Mouse (Mus musculus): ENCODE measurements at regions not wholly inside any gene's neighbourhood (a gene's known extent, or its start where the extent isn't known, plus 50 kb on each side); places are given as distances from the start of the nearest gene placed in this dataset.
"Not testable (repeated sequence)": the region's sequence is repeated elsewhere in the genome, so short reads cannot be mapped to it uniquely, and the experiment has no call there.

GRCm38 (mm10) chr16:55516994-55517393, 219.2 kb upstream of the Zpld1 start:
- Histone ChIP-seq H3K4me1 (ENCODE audit: insufficient read depth, low read depth, low read length) (no peaks in the 10 kb centered on the region), H3K27me3 (ENCODE audit: insufficient read depth, low read length) (no peaks in the 10 kb centered on the region), H3K9me3 (replicated peaks) (no peaks in the 10 kb centered on the region), H3K4me3 (ENCODE audit: low read depth, low read length) (no peak overlapping the region), H3K36me3 (replicated peaks) (no peaks in the 10 kb centered on the region)
- no peak for DNase-seq (ENCODE audit: low spot score)
- no peak for ATAC-seq (ENCODE audit: extremely low read depth, insufficient number of reproducible peaks, low FRiP score, poor library complexity, severe bottlenecking)
- TF ChIP-seq GATA2 (IDR thresholded peaks at IDR 0.05; ENCODE audit: borderline replicate concordance, low read depth, low read length) (no peak), TAL1 (conservative IDR thresholded peaks at IDR 0.05; ENCODE audit: low read depth, low read length) (no peak), GATA1 (IDR thresholded peaks at IDR 0.05; ENCODE audit: borderline replicate concordance, low read length) (no peak), CTCF (IDR thresholded peaks at IDR 0.05; ENCODE audit: low read depth, low read length) (no peak), POLR2AphosphoS5 (IDR thresholded peaks at IDR 0.05; ENCODE audit: insufficient replicate concordance, low read depth, low read length) (no peak)

DNA sequence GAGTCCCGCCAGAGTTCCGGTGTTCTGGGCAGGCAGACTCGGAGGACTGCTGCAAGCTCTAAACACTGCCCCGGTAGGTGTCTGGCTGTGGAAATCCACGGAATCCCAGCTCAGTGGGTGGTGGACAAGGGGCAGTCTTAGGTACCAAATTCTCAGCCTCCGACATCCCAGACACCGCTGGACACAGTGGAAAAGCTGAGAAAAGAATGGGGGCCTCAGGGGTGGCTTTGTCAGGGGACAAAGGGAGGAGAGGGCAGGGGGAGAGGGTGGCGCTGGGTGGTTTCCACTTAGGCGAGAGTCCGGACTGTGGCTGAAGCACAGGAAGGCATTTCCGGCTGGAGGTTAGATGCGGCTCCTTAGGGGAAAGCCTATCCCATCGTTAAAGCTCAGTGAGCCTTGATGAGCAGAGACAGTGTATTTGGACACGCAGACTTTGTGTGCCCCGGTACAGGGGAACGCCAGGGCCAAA, 217.5 kb upstream of the Zpld1 start:
- H3K27me3 ChIP-seq (ENCODE audit: insufficient read depth, low read length), result no peaks in the 10 kb centered on the region
- H3K36me3 ChIP-seq (replicated peaks), result no peaks in the 10 kb centered on the region
- no peak for DNase-seq (ENCODE audit: low spot score)
- no peaks in the 10 kb centered on the region for H3K9me3 ChIP-seq (replicated peaks)
- no peaks in the 10 kb centered on the region for H3K4me1 ChIP-seq (ENCODE audit: insufficient read depth, low read depth, low read length)
- no peak for ATAC-seq (ENCODE audit: extremely low read depth, insufficient number of reproducible peaks, low FRiP score, poor library complexity, severe bottlenecking)
- H3K4me3 ChIP-seq (ENCODE audit: low read depth, low read length), result no peak overlapping the region
- TF ChIP-seq CTCF (IDR thresholded peaks at IDR 0.05; ENCODE audit: low read depth, low read length), result no peak
- no peak for TF ChIP-seq TAL1 (conservative IDR thresholded peaks at IDR 0.05; ENCODE audit: low read depth, low read length)
- no peak for TF ChIP-seq POLR2AphosphoS5 (IDR thresholded peaks at IDR 0.05; ENCODE audit: insufficient replicate concordance, low read depth, low read length)
- TF ChIP-seq GATA1 (IDR thresholded peaks at IDR 0.05; ENCODE audit: borderline replicate concordance, low read length), result no peak
- no peak for TF ChIP-seq GATA2 (IDR thresholded peaks at IDR 0.05; ENCODE audit: borderline replicate concordance, low read depth, low read length)

GRCm38 (mm10) chr16:55514448-55515200, 216.8 kb upstream of the Zpld1 start:
- Histone ChIP-seq H3K36me3 (replicated peaks) (no peaks in the 10 kb centered on the region), H3K4me1 (ENCODE audit: insufficient read depth, low read depth, low read length) (no peaks in the 10 kb centered on the region), H3K4me3 (ENCODE audit: low read depth, low read length) (no peak overlapping the region), H3K27me3 (ENCODE audit: insufficient read depth, low read length) (no peaks in the 10 kb centered on the region), H3K9me3 (replicated peaks) (no peaks in the 10 kb centered on the region)
- no peak for ATAC-seq (ENCODE audit: extremely low read depth, insufficient number of reproducible peaks, low FRiP score, poor library complexity, severe bottlenecking)
- TF ChIP-seq GATA2 (IDR thresholded peaks at IDR 0.05; ENCODE audit: borderline replicate concordance, low read depth, low read length), result no peak
- TF ChIP-seq GATA1 (IDR thresholded peaks at IDR 0.05; ENCODE audit: borderline replicate concordance, low read length), result no peak
- TF ChIP-seq TAL1 (conservative IDR thresholded peaks at IDR 0.05; ENCODE audit: low read depth, low read length), result no peak
- no peak for TF ChIP-seq POLR2AphosphoS5 (IDR thresholded peaks at IDR 0.05; ENCODE audit: insufficient replicate concordance, low read depth, low read length)
- TF ChIP-seq CTCF (IDR thresholded peaks at IDR 0.05; ENCODE audit: low read depth, low read length), result no peak
- DNase-seq (ENCODE audit: low spot score), result no peak

GRCm38 (mm10) chr16:55504796-55505413, 207.1 kb upstream of the Zpld1 start:
- no peak for TF ChIP-seq POLR2AphosphoS5 (IDR thresholded peaks at IDR 0.05; ENCODE audit: insufficient replicate concordance, low read depth, low read length)
- TF ChIP-seq TAL1 (conservative IDR thresholded peaks at IDR 0.05; ENCODE audit: low read depth, low read length), result no peak
- TF ChIP-seq GATA2 (IDR thresholded peaks at IDR 0.05; ENCODE audit: borderline replicate concordance, low read depth, low read length), result no peak
- no peak for TF ChIP-seq GATA1 (IDR thresholded peaks at IDR 0.05; ENCODE audit: borderline replicate concordance, low read length)
- TF ChIP-seq CTCF (IDR thresholded peaks at IDR 0.05; ENCODE audit: low read depth, low read length), result no peak
- no peak overlapping the region for H3K4me3 ChIP-seq (ENCODE audit: low read depth, low read length)
- DNase-seq (ENCODE audit: low spot score) (no peak), ATAC-seq (ENCODE audit: extremely low read depth, insufficient number of reproducible peaks, low FRiP score, poor library complexity, severe bottlenecking) (no peak)
- H3K27me3 ChIP-seq (ENCODE audit: insufficient read depth, low read length), result no peaks in the 10 kb centered on the region
- no peaks in the 10 kb centered on the region for H3K9me3 ChIP-seq (replicated peaks)
- no peaks in the 10 kb centered on the region for H3K36me3 ChIP-seq (replicated peaks)
- no peaks in the 10 kb centered on the region for H3K4me1 ChIP-seq (ENCODE audit: insufficient read depth, low read depth, low read length)

- Histone ChIP-seq H3K4me1 (ENCODE audit: insufficient read depth, low read depth, low read length) (no peaks in the 10 kb centered on the region), H3K4me3 (ENCODE audit: low read depth, low read length) (no peak overlapping the region), H3K36me3 (replicated peaks) (no peaks in the 10 kb centered on the region), H3K27me3 (ENCODE audit: insufficient read depth, low read length) (no peaks in the 10 kb centered on the region), H3K9me3 (replicated peaks) (no peaks in the 10 kb centered on the region)
- no peak for DNase-seq (ENCODE audit: low spot score)
- ATAC-seq (ENCODE audit: extremely low read depth, insufficient number of reproducible peaks, low FRiP score, poor library complexity, severe bottlenecking), result no peak
- TF ChIP-seq TAL1 (conservative IDR thresholded peaks at IDR 0.05; ENCODE audit: low read depth, low read length), result no peak
- no peak for TF ChIP-seq CTCF (IDR thresholded peaks at IDR 0.05; ENCODE audit: low read depth, low read length)
- TF ChIP-seq GATA2 (IDR thresholded peaks at IDR 0.05; ENCODE audit: borderline replicate concordance, low read depth, low read length), result no peak
- no peak for TF ChIP-seq POLR2AphosphoS5 (IDR thresholded peaks at IDR 0.05; ENCODE audit: insufficient replicate concordance, low read depth, low read length)
- TF ChIP-seq GATA1 (IDR thresholded peaks at IDR 0.05; ENCODE audit: borderline replicate concordance, low read length), result no peak
These were observed 206.5 kb upstream of the Zpld1 start for GRCm38 (mm10) chr16:55504274-55504673.

DNA sequence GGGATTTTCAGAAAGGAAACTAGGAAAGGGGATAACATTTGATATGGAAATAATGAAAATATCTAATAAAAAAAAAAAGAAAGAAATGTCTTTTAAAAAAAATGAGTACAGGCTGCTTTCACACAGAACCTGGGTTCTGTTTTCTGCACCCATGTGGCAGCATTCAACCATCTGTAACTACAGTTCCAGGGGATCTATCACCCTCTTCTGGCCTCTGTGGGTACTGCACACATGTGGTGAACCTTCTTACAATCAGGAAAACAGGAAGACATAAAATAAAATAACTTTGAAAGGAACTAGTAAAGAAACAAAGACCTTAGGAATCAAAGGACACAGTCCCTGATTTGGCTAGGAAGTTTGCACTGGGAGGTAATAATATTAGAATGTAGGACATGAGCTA, 205.5 kb upstream of the Zpld1 start:
- no peak overlapping the region for H3K4me3 ChIP-seq (ENCODE audit: low read depth, low read length)
- no peak for TF ChIP-seq POLR2AphosphoS5 (IDR thresholded peaks at IDR 0.05; ENCODE audit: insufficient replicate concordance, low read depth, low read length)
- TF ChIP-seq GATA2 (IDR thresholded peaks at IDR 0.05; ENCODE audit: borderline replicate concordance, low read depth, low read length), result no peak
- no peak for TF ChIP-seq TAL1 (conservative IDR thresholded peaks at IDR 0.05; ENCODE audit: low read depth, low read length)
- no peak for TF ChIP-seq GATA1 (IDR thresholded peaks at IDR 0.05; ENCODE audit: borderline replicate concordance, low read length)
- no peak for TF ChIP-seq CTCF (IDR thresholded peaks at IDR 0.05; ENCODE audit: low read depth, low read length)
- ATAC-seq (ENCODE audit: extremely low read depth, insufficient number of reproducible peaks, low FRiP score, poor library complexity, severe bottlenecking), result no peak
- no peaks in the 10 kb centered on the region for H3K36me3 ChIP-seq (replicated peaks)
- no peaks in the 10 kb centered on the region for H3K9me3 ChIP-seq (replicated peaks)
- H3K27me3 ChIP-seq (ENCODE audit: insufficient read depth, low read length), result no peaks in the 10 kb centered on the region
- DNase-seq (ENCODE audit: low spot score), result no peak
- H3K4me1 ChIP-seq (ENCODE audit: insufficient read depth, low read depth, low read length), result no peaks in the 10 kb centered on the region

DNA sequence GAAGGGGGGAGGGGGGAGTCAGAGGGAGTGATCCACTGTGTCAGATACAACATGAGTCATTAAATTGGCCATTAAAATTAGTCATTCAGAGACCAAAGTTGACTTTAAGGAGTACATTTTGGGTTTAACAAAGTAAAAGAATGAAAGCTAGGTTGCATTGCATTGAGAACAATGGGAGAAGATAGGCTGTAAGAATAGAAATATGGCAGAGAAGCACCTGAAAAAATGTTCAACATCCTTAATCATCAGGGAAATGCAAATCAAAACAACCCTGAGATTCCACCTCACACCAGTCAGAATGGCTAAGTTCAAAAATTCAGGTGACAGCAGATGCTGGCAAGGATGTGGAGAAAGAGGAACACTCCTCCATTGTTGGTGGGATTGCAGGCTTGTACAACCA, 202.0 kb upstream of the Zpld1 start:
- not testable (repeated sequence) for H3K27me3 ChIP-seq (ENCODE audit: insufficient read depth, low read length); ATAC-seq (ENCODE audit: extremely low read depth, insufficient number of reproducible peaks, low FRiP score, poor library complexity, severe bottlenecking); DNase-seq (ENCODE audit: low spot score); H3K4me1 ChIP-seq (ENCODE audit: insufficient read depth, low read depth, low read length); H3K9me3 ChIP-seq (replicated peaks); H3K36me3 ChIP-seq (replicated peaks); H3K4me3 ChIP-seq (ENCODE audit: low read depth, low read length)
